Mouse (Mus musculus): ENCODE measurements around the gene Bach2. TPM values are rescaled to one million over a fixed set of nuclear protein-coding genes. Genes with fewer than 3 reads are reported as not detected.

Gene Bach2
- polyA plus RNA-seq, 1 experiment from 2014 or later: 27.4 TPM

GRCm38 (mm10) chr4:32258596-32258995 is 20.0 kb downstream of the Bach2 start:
- no peaks in the 10 kb centered on the region for H3K27me3 ChIP-seq
- no peak overlapping the region for H3K9ac ChIP-seq
- no peak for ATAC-seq (ENCODE audit: low FRiP score, low read depth)
- H3K4me3 ChIP-seq: no peak overlapping the region
- H3K9me3 ChIP-seq: no peaks in the 10 kb centered on the region
- H3K36me3 ChIP-seq: no peaks in the 10 kb centered on the region
- no peak overlapping the region for H3K4me2 ChIP-seq
- H3K27ac ChIP-seq (replicated peaks): no peak overlapping the region
- WGBS: 96% methylated on average over 7 of the region's 7 CpGs
- peaks cover 6% of the 10 kb centered on the region; the same call in 1 of the 2 replicates for H3K4me1 ChIP-seq (replicated peaks)

GRCm38 (mm10) chr4:32260909-32261308 is 22.3 kb downstream of the Bach2 start:
- Histone ChIP-seq H3K27me3 (no peaks in the 10 kb centered on the region), H3K27ac (replicated peaks) (no peak overlapping the region), H3K4me1 (replicated peaks) (peaks cover 19% of the 10 kb centered on the region), H3K36me3 (no peaks in the 10 kb centered on the region), H3K4me3 (no peak overlapping the region), H3K4me2 (no peak overlapping the region), H3K9me3 (no peaks in the 10 kb centered on the region), H3K9ac (no peak overlapping the region)
- 72% methylated on average over 4 of the region's 4 CpGs for WGBS
- no peak for ATAC-seq (ENCODE audit: low FRiP score, low read depth)

GRCm38 (mm10) chr4:32262825-32263684 is 24.5 kb downstream of the Bach2 start:
- H3K4me2 ChIP-seq: no peak overlapping the region
- no peaks in the 10 kb centered on the region for H3K9me3 ChIP-seq
- peaks cover 19% of the 10 kb centered on the region for H3K4me1 ChIP-seq (replicated peaks)
- WGBS: 88% methylated on average over 20 of the region's 20 CpGs
- H3K27ac ChIP-seq (replicated peaks): no peak overlapping the region
- no peaks in the 10 kb centered on the region for H3K36me3 ChIP-seq
- no peak overlapping the region for H3K9ac ChIP-seq
- H3K27me3 ChIP-seq: no peaks in the 10 kb centered on the region
- H3K4me3 ChIP-seq: no peak overlapping the region
- ATAC-seq (ENCODE audit: low FRiP score, low read depth): no peak

GRCm38 (mm10) chr4:32263685-32264038 is 25.1 kb downstream of the Bach2 start:
- whole genome bisulfite sequencing: 72% methylated on average over 10 of the region's 10 CpGs
- Histone ChIP-seq H3K4me3 (no peak overlapping the region), H3K27ac (replicated peaks) (no peak overlapping the region), H3K4me1 (replicated peaks) (peaks cover 19% of the 10 kb centered on the region), H3K36me3 (no peaks in the 10 kb centered on the region), H3K4me2 (no peak overlapping the region), H3K9ac (no peak overlapping the region), H3K9me3 (no peaks in the 10 kb centered on the region), H3K27me3 (no peaks in the 10 kb centered on the region)
- ATAC-seq (ENCODE audit: low FRiP score, low read depth): no peak

GRCm38 (mm10) chr4:32264892-32265291 is 26.3 kb downstream of the Bach2 start:
- Histone ChIP-seq H3K9ac (no peak overlapping the region), H3K9me3 (no peaks in the 10 kb centered on the region), H3K36me3 (no peaks in the 10 kb centered on the region), H3K27me3 (no peaks in the 10 kb centered on the region), H3K4me3 (no peak overlapping the region), H3K4me2 (no peak overlapping the region), H3K4me1 (replicated peaks) (peaks cover 19% of the 10 kb centered on the region), H3K27ac (replicated peaks) (no peak overlapping the region)
- no peak for ATAC-seq (ENCODE audit: low FRiP score, low read depth)
- WGBS: 75% methylated on average over 8 of the region's 8 CpGs

GRCm38 (mm10) chr4:32266731-32267130 is 28.1 kb downstream of the Bach2 start:
- no peak overlapping the region for H3K9ac ChIP-seq
- H3K4me2 ChIP-seq: no peak overlapping the region
- ATAC-seq (ENCODE audit: low FRiP score, low read depth): no peak
- WGBS: 85% methylated on average over 6 of the region's 6 CpGs
- H3K9me3 ChIP-seq: no peaks in the 10 kb centered on the region
- H3K27me3 ChIP-seq: no peaks in the 10 kb centered on the region
- H3K4me3 ChIP-seq: no peak overlapping the region
- no peak overlapping the region for H3K27ac ChIP-seq (replicated peaks)
- H3K36me3 ChIP-seq: no peaks in the 10 kb centered on the region
- peaks cover 19% of the 10 kb centered on the region for H3K4me1 ChIP-seq (replicated peaks)

- no peaks in the 10 kb centered on the region for H3K9me3 ChIP-seq
- H3K27ac ChIP-seq (replicated peaks): no peak overlapping the region
- WGBS: 97% methylated on average over 1 of the region's 1 CpGs
- no peak overlapping the region for H3K4me2 ChIP-seq
- H3K4me1 ChIP-seq (replicated peaks): peaks cover 19% of the 10 kb centered on the region
- H3K4me3 ChIP-seq: no peak overlapping the region
- H3K36me3 ChIP-seq: no peaks in the 10 kb centered on the region
- no peak for ATAC-seq (ENCODE audit: low FRiP score, low read depth)
- no peaks in the 10 kb centered on the region for H3K27me3 ChIP-seq
- no peak overlapping the region for H3K9ac ChIP-seq
Observed at GRCm38 (mm10) chr4:32268042-32268441, 29.4 kb downstream of the Bach2 start.

- Histone ChIP-seq H3K36me3 (no peaks in the 10 kb centered on the region), H3K4me1 (replicated peaks) (no peaks in the 10 kb centered on the region), H3K4me3 (no peak overlapping the region), H3K4me2 (no peak overlapping the region), H3K27ac (replicated peaks) (no peak overlapping the region), H3K9ac (no peak overlapping the region), H3K9me3 (no peaks in the 10 kb centered on the region), H3K27me3 (no peaks in the 10 kb centered on the region)
- 85% methylated on average over 5 of the region's 5 CpGs for WGBS
- no peak for ATAC-seq (ENCODE audit: low FRiP score, low read depth)
Observed at GRCm38 (mm10) chr4:32272398-32272797, 33.8 kb downstream of the Bach2 start.

GRCm38 (mm10) chr4:32274776-32275294 is 36.2 kb downstream of the Bach2 start:
- H3K4me2 ChIP-seq: no peak overlapping the region

GRCm38 (mm10) chr4:32279842-32280241 is 41.2 kb downstream of the Bach2 start:
- Histone ChIP-seq H3K36me3 (no peaks in the 10 kb centered on the region), H3K4me3 (no peak overlapping the region), H3K4me1 (replicated peaks) (peaks cover 3% of the 10 kb centered on the region), H3K9ac (no peak overlapping the region), H3K4me2 (no peak overlapping the region), H3K27me3 (no peaks in the 10 kb centered on the region), H3K9me3 (no peaks in the 10 kb centered on the region), H3K27ac (replicated peaks) (no peak overlapping the region)
- WGBS: 96% methylated on average over 1 of the region's 1 CpGs
- ATAC-seq (ENCODE audit: low FRiP score, low read depth): peak; percentile 77

More at GRCm38 (mm10) chr4:32274776-32275294, 36.2 kb downstream of the Bach2 start:
- H3K36me3 ChIP-seq: no peaks in the 10 kb centered on the region
- H3K9me3 ChIP-seq: no peaks in the 10 kb centered on the region
- no peak for ATAC-seq (ENCODE audit: low FRiP score, low read depth)
- no peak overlapping the region for H3K4me3 ChIP-seq
- no peak overlapping the region for H3K27ac ChIP-seq (replicated peaks)
- no peaks in the 10 kb centered on the region for H3K27me3 ChIP-seq
- 86% methylated on average over 6 of the region's 6 CpGs for WGBS
- H3K4me1 ChIP-seq (replicated peaks): no peaks in the 10 kb centered on the region; the same call in none of the 2 replicates
- no peak overlapping the region for H3K9ac ChIP-seq

GRCm38 (mm10) chr4:32280401-32280800 is 41.8 kb downstream of the Bach2 start:
- Histone ChIP-seq H3K27me3 (no peaks in the 10 kb centered on the region), H3K9ac (no peak overlapping the region), H3K4me3 (no peak overlapping the region), H3K4me2 (no peak overlapping the region), H3K36me3 (no peaks in the 10 kb centered on the region), H3K9me3 (no peaks in the 10 kb centered on the region), H3K4me1 (replicated peaks) (peaks cover 3% of the 10 kb centered on the region), H3K27ac (replicated peaks) (no peak overlapping the region)
- ATAC-seq (ENCODE audit: low FRiP score, low read depth): no peak
- WGBS: 58% methylated on average over 6 of the region's 6 CpGs

- no peaks in the 10 kb centered on the region for H3K9me3 ChIP-seq
- H3K4me2 ChIP-seq: no peak overlapping the region
- peaks cover 8% of the 10 kb centered on the region for H3K4me1 ChIP-seq (replicated peaks)
- no peak for ATAC-seq (ENCODE audit: low FRiP score, low read depth)
- H3K36me3 ChIP-seq: no peaks in the 10 kb centered on the region
- H3K27ac ChIP-seq (replicated peaks): no peak overlapping the region
- H3K4me3 ChIP-seq: no peak overlapping the region
- H3K27me3 ChIP-seq: no peaks in the 10 kb centered on the region
- no peak overlapping the region for H3K9ac ChIP-seq
- WGBS: 87% methylated on average over 6 of the region's 6 CpGs
Observed at GRCm38 (mm10) chr4:32281306-32281705, 42.7 kb downstream of the Bach2 start.
